Mouse (Mus musculus): ENCODE results near the gene Ccdc38. TPM values are rescaled to one million over a fixed set of nuclear protein-coding genes. Genes with fewer than 3 reads are reported as not detected.
"Not testable (repeated sequence)": the region's sequence is repeated elsewhere in the genome, so short reads cannot be mapped to it uniquely, and the experiment has no call there.

The Ccdc38 gene
- polyA plus RNA-seq, 1 experiment from 2014 or later = 0.27 TPM

GRCm38 (mm10) chr10:93557971-93558370 is 17.5 kb downstream of the Ccdc38 start:
- H3K4me2 ChIP-seq; H3K9ac ChIP-seq; H3K4me3 ChIP-seq; H3K27ac ChIP-seq; H3K4me1 ChIP-seq (replicated peaks); H3K27me3 ChIP-seq; H3K9me3 ChIP-seq; ATAC-seq (ENCODE audit: low FRiP score); H3K36me3 ChIP-seq: not testable (repeated sequence)
- WGBS = 84% methylated on average over 2 of the region's 2 CpGs

- no peak overlapping the region for H3K9ac ChIP-seq
- 55% methylated on average over 9 of the region's 9 CpGs for WGBS
- no peak for ATAC-seq (ENCODE audit: low FRiP score)
- H3K4me2 ChIP-seq = no peak overlapping the region
- H3K36me3 ChIP-seq = no peaks in the 10 kb centered on the region
- no peaks in the 10 kb centered on the region for H3K9me3 ChIP-seq
- no peaks in the 10 kb centered on the region for H3K27me3 ChIP-seq
- H3K27ac ChIP-seq = no peak overlapping the region
- no peaks in the 10 kb centered on the region for H3K4me1 ChIP-seq (replicated peaks)
- no peak overlapping the region for H3K4me3 ChIP-seq
Measured at GRCm38 (mm10) chr10:93559786-93560185, 19.4 kb downstream of the Ccdc38 start.

GRCm38 (mm10) chr10:93564518-93565090 is 24.2 kb downstream of the Ccdc38 start:
- no peak overlapping the region for H3K4me2 ChIP-seq
- ATAC-seq (ENCODE audit: low FRiP score) = no peak
- 93% methylated on average over 14 of the region's 14 CpGs for WGBS

GRCm38 (mm10) chr10:93567066-93567465 is 26.6 kb downstream of the Ccdc38 start:
- Histone ChIP-seq H3K27ac (no peak overlapping the region), H3K4me3 (no peak overlapping the region), H3K4me1 (replicated peaks) (no peaks in the 10 kb centered on the region), H3K9me3 (no peaks in the 10 kb centered on the region), H3K36me3 (no peaks in the 10 kb centered on the region), H3K4me2 (no peak overlapping the region), H3K9ac (no peak overlapping the region), H3K27me3 (no peaks in the 10 kb centered on the region)
- WGBS = 92% methylated on average over 10 of the region's 10 CpGs
- no peak for ATAC-seq (ENCODE audit: low FRiP score)

More at GRCm38 (mm10) chr10:93564518-93565090, 24.2 kb downstream of the Ccdc38 start:
- Histone ChIP-seq H3K27me3 (no peaks in the 10 kb centered on the region), H3K9ac (no peak overlapping the region), H3K36me3 (no peaks in the 10 kb centered on the region), H3K27ac (no peak overlapping the region), H3K4me3 (no peak overlapping the region), H3K9me3 (no peaks in the 10 kb centered on the region), H3K4me1 (replicated peaks) (no peaks in the 10 kb centered on the region)

- Histone ChIP-seq H3K36me3 (no peaks in the 10 kb centered on the region), H3K9me3 (no peaks in the 10 kb centered on the region), H3K4me3 (no peak overlapping the region), H3K9ac (no peak overlapping the region), H3K27me3 (no peaks in the 10 kb centered on the region), H3K4me1 (replicated peaks) (no peaks in the 10 kb centered on the region), H3K27ac (no peak overlapping the region), H3K4me2 (no peak overlapping the region)
- ATAC-seq (ENCODE audit: low FRiP score) = no peak
- 94% methylated on average over 11 of the region's 11 CpGs for WGBS
Measured at GRCm38 (mm10) chr10:93567841-93568566, 27.6 kb downstream of the Ccdc38 start.

GRCm38 (mm10) chr10:93568671-93569070 is 28.2 kb downstream of the Ccdc38 start:
- no peaks in the 10 kb centered on the region for H3K9me3 ChIP-seq
- H3K4me2 ChIP-seq = no peak overlapping the region
- ATAC-seq (ENCODE audit: low FRiP score) = no peak
- no peak overlapping the region for H3K27ac ChIP-seq
- 86% methylated on average over 6 of the region's 6 CpGs for WGBS
- H3K9ac ChIP-seq = no peak overlapping the region
- no peaks in the 10 kb centered on the region for H3K36me3 ChIP-seq
- H3K27me3 ChIP-seq = no peaks in the 10 kb centered on the region
- H3K4me3 ChIP-seq = no peak overlapping the region
- H3K4me1 ChIP-seq (replicated peaks) = no peaks in the 10 kb centered on the region

GRCm38 (mm10) chr10:93572209-93572608 is 31.8 kb downstream of the Ccdc38 start:
- no peak overlapping the region for H3K9ac ChIP-seq
- no peaks in the 10 kb centered on the region for H3K27me3 ChIP-seq
- 57% methylated on average over 2 of the region's 2 CpGs for WGBS
- no peak overlapping the region for H3K4me2 ChIP-seq
- no peak for ATAC-seq (ENCODE audit: low FRiP score)
- no peaks in the 10 kb centered on the region for H3K36me3 ChIP-seq
- H3K27ac ChIP-seq = no peak overlapping the region
- H3K9me3 ChIP-seq = no peaks in the 10 kb centered on the region
- no peaks in the 10 kb centered on the region for H3K4me1 ChIP-seq (replicated peaks)
- H3K4me3 ChIP-seq = no peak overlapping the region

GRCm38 (mm10) chr10:93574966-93575365 is 34.5 kb downstream of the Ccdc38 start:
- Histone ChIP-seq H3K36me3 (0 out of 2 replicates have a peak, but pooled peaks cover 2% of the 10 kb centered on the region), H3K9ac (no peak overlapping the region), H3K4me2 (no peak overlapping the region), H3K27me3 (no peaks in the 10 kb centered on the region), H3K4me1 (replicated peaks) (no peaks in the 10 kb centered on the region), H3K9me3 (no peaks in the 10 kb centered on the region), H3K27ac (no peak overlapping the region), H3K4me3 (no peak overlapping the region)
- WGBS = 73% methylated on average over 4 of the region's 4 CpGs
- no peak for ATAC-seq (ENCODE audit: low FRiP score)

GRCm38 (mm10) chr10:93575960-93576359 is 35.5 kb downstream of the Ccdc38 start:
- Histone ChIP-seq H3K4me3 (no peak overlapping the region), H3K27me3 (no peaks in the 10 kb centered on the region), H3K9me3 (no peaks in the 10 kb centered on the region), H3K9ac (no peak overlapping the region), H3K4me2 (no peak overlapping the region), H3K36me3 (0 out of 2 replicates have a peak, but pooled peaks cover 2% of the 10 kb centered on the region), H3K27ac (no peak overlapping the region), H3K4me1 (replicated peaks) (no peaks in the 10 kb centered on the region)
- ATAC-seq (ENCODE audit: low FRiP score) = no peak
- 93% methylated on average over 8 of the region's 8 CpGs for WGBS

GRCm38 (mm10) chr10:93577271-93577886 is 36.9 kb downstream of the Ccdc38 start:
- Histone ChIP-seq H3K9ac (no peak overlapping the region), H3K27ac (no peak overlapping the region), H3K4me1 (replicated peaks) (no peaks in the 10 kb centered on the region), H3K27me3 (no peaks in the 10 kb centered on the region), H3K4me2 (no peak overlapping the region), H3K4me3 (no peak overlapping the region), H3K9me3 (no peaks in the 10 kb centered on the region), H3K36me3 (peaks cover 11% of the 10 kb centered on the region)
- no peak for ATAC-seq (ENCODE audit: low FRiP score)
- 69% methylated on average over 13 of the region's 13 CpGs for WGBS

- WGBS = 2% methylated on average over 11 of the region's 11 CpGs
- H3K36me3 ChIP-seq = peaks cover 12% of the 10 kb centered on the region
- H3K4me2 ChIP-seq = peak overlapping the region; percentile 96
Measured at GRCm38 (mm10) chr10:93588796-93589195, 48.4 kb downstream of the Ccdc38 start.

GRCm38 (mm10) chr10:93589281-93589848 is 48.9 kb downstream of the Ccdc38 start, which contains the start of gene Snrpf:
Gene Snrpf, minus strand, starts transcription at chr10:93589706.
- peaks cover 12% of the 10 kb centered on the region for H3K36me3 ChIP-seq
- H3K4me1 ChIP-seq (replicated peaks) = peaks cover 20% of the 10 kb centered on the region
- no peaks in the 10 kb centered on the region for H3K9me3 ChIP-seq
- H3K4me3 ChIP-seq = peak within 1 kb of the TSS; percentile 80
- peaks cover 3% of the 10 kb centered on the region; the same call in 1 of the 2 replicates for H3K27me3 ChIP-seq
- peak within 1 kb of the TSS; percentile 88 for H3K27ac ChIP-seq
- H3K4me2 ChIP-seq = peak within 1 kb of the TSS; percentile 96
- WGBS = under 1% methylated on average over 59 of the region's 63 CpGs
- H3K9ac ChIP-seq = peak within 1 kb of the TSS; percentile 91
- ATAC-seq (ENCODE audit: low FRiP score) = peak; percentile 87

More at GRCm38 (mm10) chr10:93588796-93589195, 48.4 kb downstream of the Ccdc38 start:
- Histone ChIP-seq H3K4me1 (replicated peaks) (peaks cover 20% of the 10 kb centered on the region), H3K27ac (peak overlapping the region; percentile 88), H3K9ac (peak overlapping the region; percentile 91), H3K4me3 (peak overlapping the region; percentile 80), H3K9me3 (no peaks in the 10 kb centered on the region), H3K27me3 (peaks cover 3% of the 10 kb centered on the region; the same call in 1 of the 2 replicates)
- ATAC-seq (ENCODE audit: low FRiP score) = peak; percentile 25

Measured in hindbrain, embryonic 13.5 days (tissue).